Mouse (Mus musculus) MEL (cell line): Measurements from ENCODE around the gene Gm49378.

Experiments
- CHD2 ChIP-seq: IDR thresholded peaks from 2 replicates; pipeline ENCODE4 v1.6.1; 2011; ENCODE audit warnings: low read length, improper control_type of control experiment
- CTCF ChIP-seq, 3 experiments: IDR thresholded peaks in 2 of 3; conservative IDR thresholded peaks in 1 of 3; 2 replicates each; pipeline ENCODE4 v1.5.1; 2011 to 2012; ENCODE audit warnings: low read length in 3 of 3, low read depth in 2 of 3, mild to moderate bottlenecking in 2 of 3, improper control_type of control experiment in 1 of 3, inconsistent platforms in 1 of 3, mixed read lengths in 1 of 3, moderate library complexity in 1 of 3; ENCODE audit not compliant: control insufficient read depth in 1 of 3, insufficient read depth in 1 of 3, poor library complexity in 1 of 3, severe bottlenecking in 1 of 3
- ELF1 ChIP-seq: IDR thresholded peaks from 2 replicates; pipeline ENCODE4 v1.6.1; 2014; ENCODE audit warnings: low read depth, mild to moderate bottlenecking, inconsistent platforms, low read length, improper control_type of control experiment, moderate library complexity
- GABPA ChIP-seq: IDR thresholded peaks from 2 replicates; pipeline ENCODE4 v1.6.1; 2012; ENCODE audit warnings: low read depth, mild to moderate bottlenecking, inconsistent platforms, low read length, improper control_type of control experiment, moderate library complexity
- HCFC1 ChIP-seq: IDR thresholded peaks from 2 replicates; pipeline ENCODE4 v1.6.1; 2012; ENCODE audit warnings: low read depth, mild to moderate bottlenecking, inconsistent platforms, low read length, improper control_type of control experiment, moderate library complexity
- JUND ChIP-seq: IDR thresholded peaks from 2 replicates; pipeline ENCODE4 v1.6.1; 2011; ENCODE audit warnings: low read depth, mild to moderate bottlenecking, improper control_type of control experiment, low read length
- NELFE ChIP-seq: IDR thresholded peaks from 2 replicates; pipeline ENCODE4 v1.6.1; 2011; ENCODE audit warnings: low read depth, low read length, improper control_type of control experiment
- NRF1 ChIP-seq: IDR thresholded peaks from 2 replicates; pipeline ENCODE4 v1.6.1; 2014; ENCODE audit warnings: low read depth, mild to moderate bottlenecking, inconsistent platforms, low read length, improper control_type of control experiment, moderate library complexity; ENCODE audit not compliant: poor library complexity, insufficient read depth, severe bottlenecking
- POLR2A ChIP-seq, 2 experiments: IDR thresholded peaks; 2 replicates each; pipeline ENCODE4 v1.6.1; 2011 to 2012; ENCODE audit warnings: low read length in 2 of 2, mild to moderate bottlenecking in 2 of 2, control low read depth in 1 of 2, improper control_type of control experiment in 1 of 2, low read depth in 1 of 2, moderate library complexity in 1 of 2; ENCODE audit not compliant: control insufficient read depth in 1 of 2, insufficient read depth in 1 of 2, poor library complexity in 1 of 2
- SIN3A ChIP-seq: IDR thresholded peaks from 2 replicates; pipeline ENCODE4 v1.6.1; 2012; ENCODE audit warnings: low read length, improper control_type of control experiment, inconsistent platforms
- TAL1 ChIP-seq: IDR thresholded peaks from 2 replicates; pipeline ENCODE4 v1.6.1; 2012; ENCODE audit warnings: mild to moderate bottlenecking, inconsistent platforms, low read length, moderate library complexity, mixed read lengths
- TCF12 ChIP-seq: IDR thresholded peaks from 2 replicates; pipeline ENCODE4 v1.6.1; 2014; ENCODE audit warnings: low read depth, mild to moderate bottlenecking, inconsistent platforms, low read length, improper control_type of control experiment, moderate library complexity
- USF1 ChIP-seq: IDR thresholded peaks from 2 replicates; pipeline ENCODE4 v1.6.1; 2014; ENCODE audit warnings: low read depth, mild to moderate bottlenecking, inconsistent platforms, low read length, improper control_type of control experiment, moderate library complexity

- TF ChIP-seq CTCF (IDR thresholded peaks at IDR 0.05 in 2 of 3, conservative IDR thresholded peaks at IDR 0.05 in 1 of 3; ENCODE audit: control insufficient read depth in 1 of 3, insufficient read depth in 1 of 3, low read depth in 2 of 3, low read length in 3 of 3, poor library complexity in 1 of 3, severe bottlenecking in 1 of 3) (no peak), ELF1 (no peak), TCF12 (no peak), NRF1 (no peak), HCFC1 (no peak), NELFE (no peak), POLR2A (IDR thresholded peaks at IDR 0.05; ENCODE audit: control insufficient read depth in 1 of 2, insufficient read depth in 1 of 2, low read depth in 1 of 2, low read length in 2 of 2, poor library complexity in 1 of 2) (no peak), SIN3A (no peak), CHD2 (no peak), JUND (no peak), USF1 (no peak), GABPA (no peak), TAL1 (no peak)
Observed at GRCm38 (mm10) chr14:55605743-55606459, 31.8 kb downstream of the Gm49378 start.
